Mouse (Mus musculus): ENCODE data around the gene Rae1. TPM values are rescaled to one million over a fixed set of nuclear protein-coding genes. Genes with fewer than 3 reads are reported as not detected.

Rae1 gene
- total RNA-seq, 1 experiment from 2014 or later: 39.8 TPM

GRCm38 (mm10) chr2:172982776-172983561 is 16.9 kb upstream of the Rae1 start:
- ATAC-seq (ENCODE audit: extremely low read depth, insufficient number of reproducible peaks, low FRiP score, poor library complexity, severe bottlenecking): no peak

GRCm38 (mm10) chr2:172990161-172990560 is 9.8 kb upstream of the Rae1 start:
- ATAC-seq (ENCODE audit: extremely low read depth, insufficient number of reproducible peaks, low FRiP score, poor library complexity, severe bottlenecking): no peak

GRCm38 (mm10) chr2:172996207-172996606 is 3.7 kb upstream of the Rae1 start:
- ATAC-seq (ENCODE audit: extremely low read depth, insufficient number of reproducible peaks, low FRiP score, poor library complexity, severe bottlenecking): no peak; the same call in 1 of the 2 replicates

GRCm38 (mm10) chr2:172997748-172998147 is 2.2 kb upstream of the Rae1 start:
- no peak for ATAC-seq (ENCODE audit: extremely low read depth, insufficient number of reproducible peaks, low FRiP score, poor library complexity, severe bottlenecking)

- ATAC-seq (ENCODE audit: extremely low read depth, insufficient number of reproducible peaks, low FRiP score, poor library complexity, severe bottlenecking): no peak
Measured at GRCm38 (mm10) chr2:172998478-172998877, 1.4 kb upstream of the Rae1 start.

GRCm38 (mm10) chr2:173000285-173000652 is 352 bp downstream of the Rae1 start:
- no peak for ATAC-seq (ENCODE audit: extremely low read depth, insufficient number of reproducible peaks, low FRiP score, poor library complexity, severe bottlenecking)

- ATAC-seq (ENCODE audit: extremely low read depth, insufficient number of reproducible peaks, low FRiP score, poor library complexity, severe bottlenecking): no peak
Measured at GRCm38 (mm10) chr2:173000921-173001320, 1.0 kb downstream of the Rae1 start.

GRCm38 (mm10) chr2:173003737-173004136 is 3.8 kb downstream of the Rae1 start:
- ATAC-seq (ENCODE audit: extremely low read depth, insufficient number of reproducible peaks, low FRiP score, poor library complexity, severe bottlenecking): no peak

- no peak for ATAC-seq (ENCODE audit: extremely low read depth, insufficient number of reproducible peaks, low FRiP score, poor library complexity, severe bottlenecking)
Measured at GRCm38 (mm10) chr2:173010220-173010717, 10.4 kb downstream of the Rae1 start.

- no peak for ATAC-seq (ENCODE audit: extremely low read depth, insufficient number of reproducible peaks, low FRiP score, poor library complexity, severe bottlenecking)
Measured at GRCm38 (mm10) chr2:173011440-173011839, 11.5 kb downstream of the Rae1 start.

- ATAC-seq (ENCODE audit: extremely low read depth, insufficient number of reproducible peaks, low FRiP score, poor library complexity, severe bottlenecking): no peak
Measured at GRCm38 (mm10) chr2:173014741-173015287, 14.9 kb downstream of the Rae1 start.

GRCm38 (mm10) chr2:173017940-173018339 is 18.0 kb downstream of the Rae1 start:
- ATAC-seq (ENCODE audit: extremely low read depth, insufficient number of reproducible peaks, low FRiP score, poor library complexity, severe bottlenecking): peak; percentile 11; the same call in 1 of the 2 replicates

GRCm38 (mm10) chr2:173018618-173019017 is 18.7 kb downstream of the Rae1 start:
- ATAC-seq (ENCODE audit: extremely low read depth, insufficient number of reproducible peaks, low FRiP score, poor library complexity, severe bottlenecking): no peak

- ATAC-seq (ENCODE audit: extremely low read depth, insufficient number of reproducible peaks, low FRiP score, poor library complexity, severe bottlenecking): no peak
Measured at GRCm38 (mm10) chr2:173019322-173019721, 19.4 kb downstream of the Rae1 start.

- ATAC-seq (ENCODE audit: extremely low read depth, insufficient number of reproducible peaks, low FRiP score, poor library complexity, severe bottlenecking): peak; percentile 58
Measured at GRCm38 (mm10) chr2:173019790-173020189, 19.9 kb downstream of the Rae1 start.

- no peak for ATAC-seq (ENCODE audit: extremely low read depth, insufficient number of reproducible peaks, low FRiP score, poor library complexity, severe bottlenecking)
Measured at GRCm38 (mm10) chr2:173020430-173020829, 20.5 kb downstream of the Rae1 start, which contains the start of gene Rbm38. Gene Rbm38, plus strand, starts transcription at chr2:173020498.

GRCm38 (mm10) chr2:173021633-173022055 is 21.7 kb downstream of the Rae1 start:
- peak; percentile 60 for ATAC-seq (ENCODE audit: extremely low read depth, insufficient number of reproducible peaks, low FRiP score, poor library complexity, severe bottlenecking)

GRCm38 (mm10) chr2:173022056-173022681 is 22.3 kb downstream of the Rae1 start:
- ATAC-seq (ENCODE audit: extremely low read depth, insufficient number of reproducible peaks, low FRiP score, poor library complexity, severe bottlenecking): no peak

GRCm38 (mm10) chr2:173022813-173023212 is 22.9 kb downstream of the Rae1 start:
- no peak for ATAC-seq (ENCODE audit: extremely low read depth, insufficient number of reproducible peaks, low FRiP score, poor library complexity, severe bottlenecking)

- ATAC-seq (ENCODE audit: extremely low read depth, insufficient number of reproducible peaks, low FRiP score, poor library complexity, severe bottlenecking): no peak
Measured at GRCm38 (mm10) chr2:173023371-173023851, 23.5 kb downstream of the Rae1 start.

Data from neutrophil, adult 5-6 weeks (primary cell).